In the genomic region with DNA sequence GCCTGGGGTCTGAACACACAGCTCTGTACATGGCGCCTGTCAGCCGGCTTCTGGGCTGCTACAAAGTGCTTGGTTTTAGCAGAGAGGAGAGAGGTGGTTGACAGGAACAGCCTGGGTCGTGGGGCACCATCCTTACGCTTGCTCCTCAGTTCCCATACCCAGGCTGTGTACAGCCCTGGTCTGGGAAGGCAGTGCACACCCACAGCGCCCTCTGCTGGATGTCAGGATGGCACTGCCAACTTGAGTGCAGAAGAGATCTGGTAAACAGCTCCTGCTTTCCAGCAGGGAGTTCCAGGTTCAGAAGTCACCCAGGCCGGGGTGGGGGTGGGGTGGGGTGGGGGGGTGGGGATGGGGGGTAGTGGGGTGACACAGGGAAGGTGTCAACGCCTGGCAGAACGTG, we compare ENCODE assay signal across 9 mouse cellular contexts.
DNase-seq lines count a peak whose midpoint lies in the region; ATAC-seq lines count a peak whose summit lies in the region.
"Had no signal": no experiment of that assay in that cellular context is flagged by ENCODE, and none has a peak within 500 bp of the region (broad histone marks: within the 10 kb centered on the region; RNA-seq: fewer than 3 reads in every experiment).

No protein-coding gene starts in this region.

- no peak overlapping the region for H3K4me3 ChIP-seq in hindbrain, embryonic 13.5 days
- H3K4me3 ChIP-seq: limb, embryonic 12.5 days had no signal

- H3K4me2 ChIP-seq in hindbrain, embryonic 13.5 days = no peak overlapping the region
- H3K4me2 ChIP-seq: limb, embryonic 12.5 days had no signal

- peaks cover 27% of the 10 kb centered on the region for H3K27me3 ChIP-seq in hindbrain, embryonic 13.5 days

- WGBS in hindbrain, embryonic 13.5 days = 12% methylated on average over 8 of the region's 8 CpGs

- peaks cover 7% of the 10 kb centered on the region for H3K4me1 ChIP-seq in hindbrain, embryonic 13.5 days (replicated peaks)
- H3K4me1 ChIP-seq: limb, embryonic 12.5 days had no signal

- peak; percentile 79 for DNase-seq in NIH3T3 (ENCODE audit: low read depth)
- peak; percentile 78 for DNase-seq in cerebellum, adult 8-10 months
- DNase-seq in frontal cortex, adult 2 months (ENCODE audit: extremely low spot score in 1 of 2, low spot score in 1 of 2) = peak; percentile 72 to 95
- DNase-seq in layer of hippocampus, postnatal 10 days (ENCODE audit: low spot score in 2 of 2) = peak; percentile 91 to 92
- peak; percentile 82 to 85 for DNase-seq in lung, postnatal 4 days
- DNase-seq in right cerebral cortex, postnatal 14 days = peak; percentile 96

- no peaks in the 10 kb centered on the region for H3K9me3 ChIP-seq in hindbrain, embryonic 13.5 days
- H3K9me3 ChIP-seq: limb, embryonic 12.5 days had no signal

- peak; percentile 91 for ATAC-seq in hindbrain, embryonic 13.5 days (ENCODE audit: low FRiP score)
- no peak for ATAC-seq in erythroblast, adult 5-6 weeks (replicated peaks; ENCODE audit: low FRiP score, poor library complexity, severe bottlenecking)

- H3K9ac ChIP-seq in hindbrain, embryonic 13.5 days = no peak overlapping the region
- H3K9ac ChIP-seq: limb, embryonic 12.5 days had no signal

- H3K36me3 ChIP-seq in hindbrain, embryonic 13.5 days = no peaks in the 10 kb centered on the region
- H3K36me3 ChIP-seq: limb, embryonic 12.5 days had no signal

- no peak overlapping the region for H3K27ac ChIP-seq in hindbrain, embryonic 13.5 days
- H3K27ac ChIP-seq: limb, embryonic 12.5 days had no signal
